In the genomic region with DNA sequence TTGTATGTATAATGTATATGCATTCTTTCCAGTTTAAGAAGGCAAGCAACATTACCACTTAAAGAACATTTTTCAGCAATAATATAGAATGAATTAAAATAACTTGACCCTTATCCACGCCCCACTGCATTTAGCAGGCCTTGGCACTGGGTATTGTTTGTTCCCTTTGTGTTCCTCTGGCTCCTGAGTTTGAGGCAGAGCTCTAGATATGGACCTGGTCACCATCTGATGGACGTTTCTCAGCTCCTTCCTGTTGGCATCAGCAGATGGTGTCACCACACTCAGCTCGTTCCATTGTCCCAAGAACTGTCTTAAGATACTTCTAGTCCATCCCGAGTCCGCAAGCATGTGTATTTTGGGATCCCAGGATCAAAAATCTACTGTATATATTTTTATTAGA, we compare ENCODE assay signal across 46 mouse cellular contexts. TPM values are rescaled to one million over a fixed set of nuclear protein-coding genes. Genes with fewer than 3 reads are reported as not detected.
"Had no signal": no experiment of that assay in that cellular context is flagged by ENCODE, and none has a peak within 500 bp of the region (broad histone marks: within the 10 kb centered on the region; RNA-seq: fewer than 3 reads in every experiment).

No protein-coding gene starts in this region.

- H3K4me1 ChIP-seq: limb, embryonic 10.5 days; limb, embryonic 12.5 days; limb, embryonic 13.5 days; limb, embryonic 15.5 days; liver, embryonic 12.5 days; liver, embryonic 13.5 days; liver, embryonic 15.5 days; lung, embryonic 15.5 days; megakaryocyte, embryonic 14.5 days; midbrain, embryonic 12.5 days; midbrain, embryonic 13.5 days; midbrain, embryonic 15.5 days; neural tube, embryonic 12.5 days; neural tube, embryonic 13.5 days had no signal

- ATAC-seq: liver, embryonic 12.5 days; liver, postnatal 0 days; lung, postnatal 0 days; midbrain, embryonic 13.5 days; midbrain, embryonic 15.5 days; midbrain, embryonic 16.5 days had no signal

- H3K9ac ChIP-seq: limb, embryonic 12.5 days; limb, embryonic 13.5 days; limb, embryonic 15.5 days; liver, embryonic 12.5 days; liver, embryonic 13.5 days; liver, embryonic 14.5 days; liver, embryonic 15.5 days; liver, postnatal 0 days; lung, embryonic 14.5 days; lung, embryonic 15.5 days; midbrain, embryonic 12.5 days; midbrain, embryonic 13.5 days; midbrain, embryonic 15.5 days; neural tube, embryonic 12.5 days; neural tube, embryonic 13.5 days had no signal

- H3K27me3 ChIP-seq: limb, embryonic 12.5 days; limb, embryonic 13.5 days; limb, embryonic 15.5 days; liver, embryonic 12.5 days; liver, embryonic 13.5 days; liver, embryonic 15.5 days; lung, embryonic 15.5 days; megakaryocyte, embryonic 14.5 days; midbrain, embryonic 12.5 days; midbrain, embryonic 13.5 days; midbrain, embryonic 15.5 days; neural tube, embryonic 12.5 days; neural tube, embryonic 13.5 days had no signal

- H3K9me3 ChIP-seq: limb, embryonic 10.5 days; limb, embryonic 12.5 days; limb, embryonic 13.5 days; limb, embryonic 15.5 days; liver, embryonic 12.5 days; liver, embryonic 13.5 days; liver, embryonic 15.5 days; lung, embryonic 15.5 days; megakaryocyte, embryonic 14.5 days; midbrain, embryonic 10.5 days; midbrain, embryonic 12.5 days; midbrain, embryonic 13.5 days; midbrain, embryonic 15.5 days; neural tube, embryonic 12.5 days; neural tube, embryonic 13.5 days had no signal

- DNase-seq: left cerebral cortex, postnatal 4 days; liver, embryonic 13.5 days; liver, postnatal 0 days; lung, adult 18-20 months; lung, adult 2 months; lung, embryonic 14.5 days; lung, postnatal 10 days; lung, postnatal 14 days; lung, postnatal 36 days; lung, postnatal 4 days; midbrain, embryonic 14.5 days had no signal

- H3K36me3 ChIP-seq: limb, embryonic 10.5 days; limb, embryonic 12.5 days; limb, embryonic 13.5 days; limb, embryonic 15.5 days; liver, embryonic 12.5 days; liver, embryonic 13.5 days; liver, embryonic 15.5 days; lung, embryonic 15.5 days; midbrain, embryonic 10.5 days; midbrain, embryonic 12.5 days; midbrain, embryonic 13.5 days; midbrain, embryonic 15.5 days; neural tube, embryonic 12.5 days; neural tube, embryonic 13.5 days had no signal

- H3K4me2 ChIP-seq: limb, embryonic 12.5 days; limb, embryonic 13.5 days; limb, embryonic 15.5 days; liver, embryonic 11.5 days; liver, embryonic 12.5 days; liver, embryonic 13.5 days; liver, embryonic 15.5 days; lung, embryonic 14.5 days; lung, embryonic 15.5 days; midbrain, embryonic 11.5 days; midbrain, embryonic 12.5 days; midbrain, embryonic 13.5 days; midbrain, embryonic 15.5 days; neural tube, embryonic 12.5 days; neural tube, embryonic 13.5 days had no signal

- H3K27ac ChIP-seq: limb, embryonic 10.5 days; limb, embryonic 12.5 days; limb, embryonic 13.5 days; limb, embryonic 15.5 days; liver, embryonic 12.5 days; liver, embryonic 13.5 days; liver, embryonic 14.5 days; liver, embryonic 15.5 days; lung, embryonic 15.5 days; macrophage; midbrain, embryonic 10.5 days; midbrain, embryonic 12.5 days; midbrain, embryonic 13.5 days; midbrain, embryonic 15.5 days; neural tube, embryonic 12.5 days; neural tube, embryonic 13.5 days had no signal

- H3K4me3 ChIP-seq: limb, embryonic 10.5 days; limb, embryonic 12.5 days; limb, embryonic 13.5 days; limb, embryonic 15.5 days; liver, embryonic 12.5 days; liver, embryonic 13.5 days; liver, embryonic 15.5 days; lung, embryonic 15.5 days; megakaryocyte, embryonic 14.5 days; midbrain, embryonic 10.5 days; midbrain, embryonic 12.5 days; midbrain, embryonic 13.5 days; midbrain, embryonic 15.5 days; myocyte; neural tube, embryonic 12.5 days; neural tube, embryonic 13.5 days had no signal

RNA-seq across cellular contexts. Expression of gene Rdh16, which starts 1.3 kb away (rescaled TPM):
- total RNA-seq: left cerebral cortex, postnatal 14 days; megakaryocyte progenitor cell, adult 5-6 weeks; megakaryocyte, adult 5-6 weeks; megakaryocyte-erythroid progenitor cell, adult 5-6 weeks; midbrain, postnatal 0 days; monocyte, adult 5-6 weeks had no signal
- polyA plus RNA-seq: limb, embryonic 10.5 days; limb, embryonic 11.5 days; limb, embryonic 12.5 days; limb, embryonic 13.5 days; liver, embryonic 11.5 days; liver, embryonic 12.5 days; liver, embryonic 13.5 days; liver, embryonic 14.5 days; lung, embryonic 14.5 days; lung, embryonic 15.5 days; lung, embryonic 16.5 days; lung, postnatal 0 days; macrophage; midbrain, embryonic 10.5 days; midbrain, embryonic 11.5 days; midbrain, embryonic 12.5 days; midbrain, embryonic 13.5 days; midbrain, embryonic 15.5 days; midbrain, embryonic 16.5 days; midbrain, postnatal 0 days; myocyte; neural tube, embryonic 11.5 days; neural tube, embryonic 12.5 days; neural tube, embryonic 13.5 days had no signal

RNA-seq across cellular contexts. Expression of gene Rdh9, which starts 26.1 kb away (rescaled TPM):
- total RNA-seq: left cerebral cortex, postnatal 36 days; megakaryocyte progenitor cell, adult 5-6 weeks; megakaryocyte, adult 5-6 weeks; midbrain, postnatal 0 days had no signal
- polyA plus RNA-seq: limb, embryonic 11.5 days; limb, embryonic 12.5 days; limb, embryonic 15.5 days; liver, embryonic 11.5 days; liver, embryonic 12.5 days; liver, embryonic 13.5 days; liver, embryonic 15.5 days; liver, embryonic 16.5 days; lung, adult 2 months; lung, embryonic 14.5 days; lung, embryonic 15.5 days; lung, embryonic 16.5 days; midbrain, embryonic 12.5 days; midbrain, embryonic 16.5 days; neural tube, embryonic 11.5 days had no signal

RNA-seq across cellular contexts. Expression of gene Rdh16f1, which starts 42.6 kb away (rescaled TPM):
- total RNA-seq: left cerebral cortex, postnatal 14 days; left cerebral cortex, postnatal 25 days; left cerebral cortex, postnatal 4 days; megakaryocyte progenitor cell, adult 5-6 weeks; megakaryocyte, adult 5-6 weeks; megakaryocyte-erythroid progenitor cell, adult 5-6 weeks; monocyte, adult 5-6 weeks had no signal
- polyA plus RNA-seq: limb, embryonic 10.5 days; limb, embryonic 11.5 days; limb, embryonic 13.5 days; lung, embryonic 14.5 days; lung, embryonic 16.5 days; macrophage; midbrain, embryonic 10.5 days; midbrain, embryonic 11.5 days; midbrain, embryonic 13.5 days; midbrain, embryonic 14.5 days; midbrain, embryonic 15.5 days; midbrain, postnatal 0 days; neural tube, embryonic 12.5 days; neural tube, embryonic 13.5 days had no signal

RNA-seq across cellular contexts. Expression of gene Rdh1, which starts 42.7 kb away (rescaled TPM):
- total RNA-seq: megakaryocyte progenitor cell, adult 5-6 weeks; megakaryocyte, adult 5-6 weeks; monocyte, adult 5-6 weeks had no signal
- polyA plus RNA-seq: limb, embryonic 10.5 days; limb, embryonic 11.5 days; limb, embryonic 12.5 days; limb, embryonic 13.5 days; lung, embryonic 15.5 days; lung, embryonic 16.5 days; midbrain, embryonic 11.5 days; midbrain, embryonic 14.5 days; midbrain, embryonic 15.5 days; midbrain, embryonic 16.5 days; neural tube, embryonic 11.5 days; neural tube, embryonic 13.5 days had no signal

RNA-seq across cellular contexts. Expression of gene Rdh19, which starts 47.5 kb away (rescaled TPM):
- total RNA-seq: left cerebral cortex, postnatal 10 days; left cerebral cortex, postnatal 14 days; left cerebral cortex, postnatal 25 days; left cerebral cortex, postnatal 36 days; left cerebral cortex, postnatal 4 days; megakaryocyte progenitor cell, adult 5-6 weeks; megakaryocyte, adult 5-6 weeks; megakaryocyte-erythroid progenitor cell, adult 5-6 weeks; midbrain, postnatal 0 days; monocyte, adult 5-6 weeks had no signal
- polyA plus RNA-seq: limb, embryonic 10.5 days; limb, embryonic 11.5 days; limb, embryonic 12.5 days; limb, embryonic 13.5 days; limb, embryonic 14.5 days; limb, embryonic 15.5 days; liver, embryonic 11.5 days; liver, embryonic 12.5 days; liver, embryonic 13.5 days; liver, embryonic 16.5 days; liver, postnatal 0 days; lung, adult 2 months; lung, embryonic 14.5 days; lung, embryonic 15.5 days; lung, embryonic 16.5 days; lung, postnatal 0 days; macrophage; midbrain, embryonic 10.5 days; midbrain, embryonic 11.5 days; midbrain, embryonic 12.5 days; midbrain, embryonic 13.5 days; midbrain, embryonic 14.5 days; midbrain, embryonic 15.5 days; midbrain, embryonic 16.5 days; midbrain, postnatal 0 days; myocyte; neural tube, embryonic 11.5 days; neural tube, embryonic 12.5 days; neural tube, embryonic 13.5 days had no signal
